Mouse (Mus musculus) R1 (cell line): ENCODE measurements at regions not wholly inside any gene's neighbourhood (a gene's known extent, or its start where the extent isn't known, plus 50 kb on each side); places are given as distances from the start of the nearest gene placed in this dataset.
A peak's percentile ranks its signal among the peaks of the same experiment; 100 is the strongest.

ENCODE experiments used
- DNase-seq: peaks from one replicate; pipeline ENCODE4 v3.0.0-alpha.2; 2018; ENCODE audit warnings: low read depth, low spot score

DNA sequence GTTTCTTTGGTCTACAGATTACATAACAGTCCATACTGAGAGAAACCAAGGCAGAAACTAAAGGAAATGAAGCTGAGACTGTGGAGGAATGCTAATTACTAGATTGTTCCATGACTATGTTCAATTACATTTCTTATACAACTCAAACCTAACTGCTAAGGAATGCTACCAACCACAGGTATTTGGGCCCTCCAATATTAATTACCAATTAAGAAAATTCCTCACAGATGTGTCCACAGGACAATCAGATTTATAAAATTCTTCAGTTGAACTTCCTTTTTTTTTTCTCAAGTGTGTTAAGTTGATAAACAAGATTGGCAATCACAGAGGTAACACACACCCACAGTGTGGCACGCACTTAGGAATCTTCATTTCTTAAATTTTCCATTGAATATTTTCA is 196.8 kb upstream of the A730009L09Rik start:
- no peak for DNase-seq

DNA sequence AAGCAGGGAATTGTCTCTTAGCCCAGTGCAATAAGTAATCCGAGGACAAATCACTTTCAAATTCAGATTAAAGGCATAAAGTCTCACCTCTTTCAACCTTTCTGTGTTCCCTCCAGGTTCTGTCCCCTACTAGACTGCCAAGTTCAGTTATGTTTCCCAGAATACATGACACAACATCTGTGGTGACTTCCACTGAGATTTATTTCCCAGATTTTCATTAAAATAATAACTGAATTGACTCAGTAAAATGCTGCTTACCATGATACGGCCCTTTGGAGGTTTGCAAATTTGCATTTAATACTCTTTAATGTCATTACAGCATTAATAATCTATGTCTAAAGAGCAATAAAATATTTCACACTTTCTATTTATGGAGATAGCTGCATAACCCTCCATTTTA is 193.4 kb upstream of the A730009L09Rik start:
- DNase-seq, result no peak

DNA sequence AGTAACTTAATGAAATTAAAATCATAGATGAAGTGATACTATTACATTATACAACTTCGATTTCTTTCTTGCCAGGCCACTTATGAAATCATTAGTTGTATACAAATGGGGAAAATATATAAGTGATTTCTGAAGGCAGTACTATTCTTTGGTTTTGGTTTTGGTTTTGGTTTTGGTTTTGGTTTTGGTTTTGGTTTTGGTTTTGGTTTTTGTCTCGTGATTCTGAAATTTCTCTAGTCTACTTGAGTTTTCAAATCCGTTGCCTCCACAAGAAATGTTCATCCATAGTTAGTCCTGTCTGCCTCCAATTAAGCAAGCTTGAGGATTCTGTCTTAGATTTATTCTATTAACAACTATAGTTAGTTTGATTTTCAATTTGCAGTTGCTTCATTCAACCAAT is 184.6 kb upstream of the A730009L09Rik start:
- no peak for DNase-seq

DNA sequence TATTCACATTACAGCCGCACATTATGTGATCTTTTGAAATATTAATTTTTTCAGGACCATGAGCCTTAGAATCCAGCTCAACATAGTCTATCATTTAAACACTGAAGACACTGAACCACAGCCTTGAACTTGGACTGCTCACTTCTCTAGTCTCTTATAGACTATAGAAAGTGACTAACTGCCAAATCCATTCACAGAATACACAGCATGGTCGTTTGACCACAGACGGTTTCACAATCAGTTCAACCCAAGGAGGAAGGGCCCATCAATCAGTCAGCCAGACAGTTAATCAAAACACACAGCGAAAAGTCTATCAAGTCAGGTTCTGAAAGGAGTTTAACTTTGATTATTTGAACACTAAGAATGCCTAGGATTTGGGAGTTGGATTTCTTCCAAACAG is 168.8 kb upstream of the A730009L09Rik start:
- no peak for DNase-seq

DNA sequence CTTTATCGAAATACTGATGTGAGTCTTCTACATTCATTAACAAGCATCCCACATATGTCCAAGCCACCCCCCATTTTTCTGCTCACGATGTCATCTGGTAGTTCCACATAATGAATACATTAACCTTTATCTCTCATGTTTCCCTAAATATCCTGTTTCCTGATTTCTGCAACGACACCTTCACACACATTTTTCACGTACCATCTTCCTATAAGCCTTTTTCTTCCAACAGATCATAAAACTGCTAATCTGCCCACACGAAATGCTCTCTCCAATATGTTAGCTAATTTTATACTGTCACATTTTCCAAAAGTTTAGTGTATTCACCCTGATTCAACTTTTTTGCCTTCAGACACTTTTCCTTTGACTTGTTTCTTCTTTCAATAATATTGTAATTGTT is 159.8 kb upstream of the A730009L09Rik start:
- DNase-seq, result no peak

DNA sequence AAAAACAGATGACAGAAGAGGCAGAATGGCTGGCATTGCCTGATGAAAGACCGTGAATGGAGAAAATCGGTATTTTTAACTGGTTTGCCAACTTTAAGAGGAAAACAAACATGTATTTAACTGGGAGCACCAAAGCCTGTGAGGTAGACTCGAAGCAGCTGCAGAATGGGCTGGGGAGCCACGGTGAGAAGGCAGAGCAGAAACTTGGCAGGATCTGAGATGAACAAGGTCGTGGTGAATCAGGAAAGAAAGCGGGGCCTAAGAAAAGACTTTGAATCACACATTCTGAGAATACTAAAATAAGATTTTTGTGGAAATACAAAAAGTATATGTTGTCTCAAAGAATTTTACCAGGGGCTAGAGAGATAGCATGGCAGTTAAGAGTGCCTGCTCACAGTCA is 149.0 kb upstream of the A730009L09Rik start:
- DNase-seq, result no peak

DNA sequence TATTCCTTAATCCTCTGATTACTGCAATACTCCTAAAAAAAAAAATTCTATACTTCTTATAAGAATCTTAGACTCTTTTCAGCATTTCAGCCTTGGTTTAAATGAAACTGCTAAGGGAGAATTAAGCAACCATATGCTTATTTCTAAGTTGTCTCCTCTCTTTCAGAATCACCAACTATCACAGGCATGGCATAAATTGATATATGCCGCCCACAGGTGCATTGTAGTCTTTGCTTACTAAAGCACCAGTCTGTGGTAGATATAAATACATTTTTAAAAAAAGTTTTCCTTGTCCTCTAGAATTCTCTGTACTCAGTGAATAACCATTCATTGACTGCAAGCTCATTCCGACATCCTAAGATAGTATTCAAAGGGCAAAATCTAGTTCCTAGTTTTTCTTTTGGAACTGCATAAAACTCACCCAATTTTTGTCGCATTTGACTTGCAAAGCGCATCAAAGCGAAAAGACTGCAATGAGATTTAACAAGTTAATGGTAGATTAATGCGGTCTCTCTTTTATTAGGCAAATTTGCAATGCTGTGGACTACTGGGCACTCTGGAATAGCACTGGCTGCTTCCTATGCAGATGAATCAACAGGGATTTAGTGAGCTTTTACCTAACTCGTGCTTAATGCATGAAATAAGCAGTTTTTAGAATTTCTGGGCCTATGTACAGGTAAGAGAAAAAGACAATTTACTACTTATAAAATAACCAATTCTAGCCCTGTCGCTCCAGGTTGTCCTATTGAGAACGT is 145.8 kb upstream of the A730009L09Rik start:
- DNase-seq, result no peak

DNA sequence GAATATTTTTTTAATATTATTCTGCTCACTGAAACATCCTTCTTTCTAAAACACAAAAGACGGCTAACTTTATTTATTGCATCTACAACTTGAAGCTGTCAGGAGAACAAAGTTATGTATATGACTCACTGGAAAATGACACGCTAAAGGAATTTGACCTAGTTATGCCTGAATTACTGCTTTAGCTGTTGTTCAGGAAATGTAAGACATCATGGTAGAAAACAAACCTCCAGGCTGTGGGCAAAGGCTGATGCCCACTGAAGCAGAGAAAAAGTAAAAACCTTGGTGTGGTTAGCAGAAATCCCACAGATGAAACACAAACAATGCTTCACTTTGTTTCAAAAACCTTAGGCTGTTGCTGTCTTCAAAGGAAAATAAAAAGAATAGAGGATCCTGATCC is 136.5 kb upstream of the A730009L09Rik start:
- DNase-seq, result no peak

DNA sequence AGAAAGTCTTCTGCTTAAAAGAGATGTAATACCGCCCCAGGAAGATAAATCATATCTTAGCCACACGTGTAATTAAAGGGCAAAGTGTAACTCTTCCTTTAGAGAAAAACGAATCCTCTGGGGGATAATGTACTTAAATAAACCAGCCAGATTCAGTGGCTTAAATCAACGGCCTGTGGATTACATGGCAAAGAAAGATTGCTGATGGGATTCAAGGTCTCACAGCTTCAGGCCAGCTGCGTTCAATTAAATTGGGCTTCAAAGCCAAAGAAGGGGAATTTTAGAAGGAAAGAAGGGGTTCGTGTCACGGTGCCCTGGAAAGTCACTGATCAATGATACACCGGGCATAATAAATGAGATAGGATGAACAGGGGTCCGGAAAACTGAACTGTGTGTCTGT is 123.2 kb upstream of the A730009L09Rik start:
- DNase-seq, result no peak

DNA sequence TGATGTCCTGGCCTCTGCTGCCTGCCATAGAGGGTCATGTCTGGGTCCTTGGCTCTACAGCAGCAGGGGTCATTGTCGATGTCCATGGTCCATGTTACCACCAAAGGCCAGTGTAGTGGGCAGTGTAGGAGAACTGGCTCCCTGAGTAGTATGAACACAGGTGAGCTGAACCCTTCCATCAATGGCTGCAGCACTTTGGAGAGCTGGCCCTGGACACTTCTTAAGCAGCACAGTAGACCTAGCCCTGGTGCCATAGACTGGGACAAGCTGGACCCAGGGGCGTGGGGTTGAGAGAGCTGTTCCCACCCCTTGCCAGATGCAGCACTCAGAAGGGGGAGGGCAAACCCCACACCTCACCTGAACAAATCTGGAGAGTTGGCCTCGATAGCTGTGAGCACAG is 120.0 kb upstream of the A730009L09Rik start:
- no peak for DNase-seq

DNA sequence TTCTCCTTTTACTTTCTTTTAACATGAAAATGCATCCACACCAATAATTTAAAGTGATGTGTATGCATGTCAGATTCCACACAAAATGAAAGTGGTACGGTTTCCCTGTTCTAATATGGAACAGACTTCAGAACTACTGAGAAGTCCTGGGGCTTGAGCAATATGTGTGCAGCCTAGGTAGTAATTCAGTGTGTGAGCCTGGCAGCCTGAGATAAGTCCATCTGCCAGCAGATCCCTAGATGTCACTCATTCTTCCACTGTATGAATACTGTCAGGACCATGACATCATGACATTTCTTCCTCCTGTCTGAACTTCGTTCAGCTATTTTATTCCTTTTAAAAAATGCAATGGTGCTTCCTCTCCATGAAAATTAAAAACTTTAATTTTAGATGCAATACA is 93.3 kb upstream of the A730009L09Rik start:
- no peak for DNase-seq

DNA sequence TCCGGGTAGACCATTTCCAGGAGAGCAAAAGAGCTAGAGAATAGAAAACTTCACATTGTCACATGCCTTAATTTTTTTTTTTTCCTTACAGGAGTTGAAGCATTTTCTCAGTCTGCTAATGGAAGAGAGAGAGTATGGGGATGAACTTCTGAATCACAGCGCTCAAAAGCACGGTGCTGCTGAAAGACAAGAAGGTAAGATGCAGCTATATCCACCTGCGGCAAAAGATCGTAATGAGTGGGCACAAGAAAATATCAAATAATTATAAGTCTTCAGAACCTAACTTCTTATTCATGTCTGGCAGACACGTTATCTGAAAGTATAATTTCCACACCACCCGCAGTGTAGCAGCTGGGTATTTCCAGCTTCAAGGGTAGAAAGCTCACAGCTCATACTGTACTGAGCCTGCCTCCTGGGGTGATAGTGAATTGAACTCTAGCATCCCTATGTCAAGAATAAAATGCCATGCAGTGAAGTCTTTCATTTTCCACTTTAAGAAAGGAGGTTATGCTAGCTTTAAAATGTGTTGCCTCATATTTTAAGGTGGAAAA is 87.9 kb upstream of the A730009L09Rik start:
- DNase-seq, result no peak

DNA sequence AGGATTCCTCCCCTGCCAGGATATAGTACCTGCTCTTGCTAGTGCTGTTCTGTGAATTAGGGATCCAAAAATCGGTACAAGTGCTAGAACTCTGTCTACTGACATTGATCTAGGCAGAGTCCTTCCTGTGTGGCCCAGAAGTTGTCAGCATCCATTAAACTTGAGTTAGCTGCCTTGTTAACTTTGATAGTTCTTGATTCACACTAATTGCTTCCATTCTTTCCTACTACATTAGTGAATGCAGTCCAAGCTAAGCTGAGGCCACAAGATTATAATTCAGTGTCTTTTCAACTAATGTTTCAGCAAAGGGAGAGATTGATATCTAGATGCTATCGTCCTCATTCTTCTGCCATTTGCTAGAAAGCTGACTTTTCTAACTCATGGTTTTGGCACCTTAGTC is 58.3 kb upstream of the A730009L09Rik start:
- DNase-seq, result no peak

DNA sequence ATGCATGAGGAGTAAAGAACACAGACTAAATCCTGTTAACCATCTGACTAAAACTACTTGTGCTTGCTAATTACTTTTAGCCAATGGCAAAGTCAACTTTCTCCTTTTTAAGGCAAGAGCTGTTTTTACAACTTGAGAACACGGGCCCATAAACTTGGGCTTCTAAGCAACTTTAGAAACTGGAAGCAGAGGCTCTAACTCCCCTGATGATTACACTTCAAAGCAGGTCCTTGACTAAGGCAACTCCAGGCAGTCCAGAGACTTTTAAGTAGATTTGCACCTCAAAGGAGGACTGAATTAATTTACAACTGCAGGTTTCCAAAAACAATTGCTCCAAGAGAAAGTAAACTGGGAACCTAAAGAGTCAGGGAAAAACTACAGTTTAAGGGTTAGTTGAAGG is 52.8 kb upstream of the A730009L09Rik start:
- DNase-seq, result peak; percentile 8
